24 mouse cellular contexts compared by ENCODE assay signal in the genomic region with DNA sequence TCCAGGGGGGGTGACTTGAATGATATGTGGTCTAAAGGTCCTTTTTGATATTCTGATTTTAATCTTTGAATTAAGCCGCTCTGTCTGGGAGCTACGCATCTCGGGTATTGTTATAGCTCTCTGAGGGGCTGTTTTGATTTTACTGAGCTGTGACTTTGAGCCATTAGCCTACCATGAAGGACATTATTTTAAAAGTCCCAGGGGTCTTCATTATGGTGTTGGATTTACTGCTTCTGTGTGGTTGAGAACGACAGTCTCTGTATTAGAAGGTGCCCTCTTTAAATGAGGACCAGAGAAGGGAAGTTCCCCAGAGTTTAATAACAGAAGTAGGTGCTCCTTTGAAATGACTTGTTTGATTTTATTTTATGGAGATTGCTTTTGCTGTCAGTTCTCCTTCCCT. TPM values are rescaled to one million over a fixed set of nuclear protein-coding genes. Genes with fewer than 3 reads are reported as not detected.
DNase-seq lines count a peak whose midpoint lies in the region; ATAC-seq lines count a peak whose summit lies in the region.
"Had no signal": no experiment of that assay in that cellular context is flagged by ENCODE, and none has a peak within 500 bp of the region (broad histone marks: within the 10 kb centered on the region; RNA-seq: fewer than 3 reads in every experiment).

No protein-coding gene starts in this region.

- H3K9ac ChIP-seq in midbrain, embryonic 15.5 days: no peak overlapping the region
- H3K9ac ChIP-seq in midbrain, embryonic 11.5 days (ENCODE audit: low read length): no peak overlapping the region
- H3K9ac ChIP-seq in neural tube, embryonic 12.5 days: no peak overlapping the region
- no peak overlapping the region for H3K9ac ChIP-seq in neural tube, embryonic 14.5 days (replicated peaks; ENCODE audit: low read depth, low read length)
- H3K9ac ChIP-seq: embryonic facial prominence, embryonic 12.5 days; forebrain, embryonic 13.5 days had no signal

- 0 out of 2 replicates have a peak, but pooled peaks have one; percentile 24 for ATAC-seq in midbrain, embryonic 15.5 days (replicated peaks)
- no peak for ATAC-seq in midbrain, embryonic 11.5 days (ENCODE audit: low FRiP score)
- peak; percentile 54 for ATAC-seq in neural tube, embryonic 12.5 days (ENCODE audit: low FRiP score, low read depth)
- ATAC-seq in neural tube, embryonic 14.5 days (ENCODE audit: low read depth): peak; percentile 65
- ATAC-seq: activated CD4-positive, CD25-positive, alpha-beta regulatory T cell, adult 4 months; forebrain, embryonic 13.5 days; forebrain, embryonic 16.5 days; Patski had no signal

- WGBS in midbrain, embryonic 15.5 days: 43% methylated on average over 4 of the region's 4 CpGs
- 86% methylated on average over 4 of the region's 4 CpGs for WGBS in midbrain, embryonic 11.5 days
- 43% methylated on average over 4 of the region's 4 CpGs for WGBS in neural tube, embryonic 12.5 days
- 26% methylated on average over 4 of the region's 4 CpGs for WGBS in neural tube, embryonic 14.5 days

- no peaks in the 10 kb centered on the region for H3K9me3 ChIP-seq in midbrain, embryonic 15.5 days
- H3K9me3 ChIP-seq in midbrain, embryonic 11.5 days (ENCODE audit: control insufficient read depth, low read length): no peaks in the 10 kb centered on the region
- no peaks in the 10 kb centered on the region for H3K9me3 ChIP-seq in neural tube, embryonic 12.5 days
- no peaks in the 10 kb centered on the region for H3K9me3 ChIP-seq in neural tube, embryonic 14.5 days (ENCODE audit: control insufficient read depth, low read length)
- H3K9me3 ChIP-seq: embryonic facial prominence, embryonic 10.5 days; embryonic facial prominence, embryonic 12.5 days; forebrain, embryonic 13.5 days had no signal

- no peak for DNase-seq in midbrain, embryonic 11.5 days (ENCODE audit: low spot score, missing footprints)
- DNase-seq in mesoderm, embryonic 11.5 days (ENCODE audit: low read depth, low spot score): peak; percentile 11
- no peak for DNase-seq in heart, postnatal 10 days
- no peak for DNase-seq in heart, adult 9 months (ENCODE audit: low spot score in 2 of 2)
- no peak for DNase-seq in left cerebral cortex, adult 11 months (ENCODE audit: low spot score)
- DNase-seq: adrenal gland, adult 8-10 months; adrenal gland, postnatal 14 days; adrenal gland, postnatal 36 days; cerebellum, adult 11-12 months; cerebellum, adult 2 months; cerebellum, adult 9-10 months; cerebellum, postnatal 10 days; cerebellum, postnatal 25 days had no signal

- H3K27ac ChIP-seq in midbrain, embryonic 15.5 days: no peak overlapping the region
- no peak overlapping the region for H3K27ac ChIP-seq in midbrain, embryonic 11.5 days (ENCODE audit: low read depth, low read length)
- no peak overlapping the region for H3K27ac ChIP-seq in neural tube, embryonic 12.5 days
- no peak overlapping the region for H3K27ac ChIP-seq in neural tube, embryonic 14.5 days (ENCODE audit: low read depth, low read length)
- H3K27ac ChIP-seq: embryonic facial prominence, embryonic 10.5 days; embryonic facial prominence, embryonic 12.5 days; forebrain, embryonic 13.5 days had no signal

- H3K4me2 ChIP-seq in midbrain, embryonic 15.5 days: no peak overlapping the region
- H3K4me2 ChIP-seq in midbrain, embryonic 11.5 days: no peak overlapping the region
- no peak overlapping the region for H3K4me2 ChIP-seq in neural tube, embryonic 12.5 days (replicated peaks)
- no peak overlapping the region for H3K4me2 ChIP-seq in neural tube, embryonic 14.5 days (ENCODE audit: low read depth, low read length)
- H3K4me2 ChIP-seq: embryonic facial prominence, embryonic 12.5 days; forebrain, embryonic 13.5 days had no signal

- H3K27me3 ChIP-seq in midbrain, embryonic 15.5 days (replicated peaks): no peaks in the 10 kb centered on the region
- H3K27me3 ChIP-seq in midbrain, embryonic 11.5 days (ENCODE audit: control insufficient read depth, insufficient read depth, low read length): no peaks in the 10 kb centered on the region
- no peaks in the 10 kb centered on the region for H3K27me3 ChIP-seq in neural tube, embryonic 12.5 days (replicated peaks)
- no peaks in the 10 kb centered on the region for H3K27me3 ChIP-seq in neural tube, embryonic 14.5 days (ENCODE audit: control insufficient read depth, insufficient read depth, low read length)
- H3K27me3 ChIP-seq: CH12.LX; embryonic facial prominence, embryonic 12.5 days; forebrain, embryonic 13.5 days; Patski had no signal

- no peaks in the 10 kb centered on the region for H3K4me1 ChIP-seq in midbrain, embryonic 15.5 days
- H3K4me1 ChIP-seq in midbrain, embryonic 11.5 days (ENCODE audit: control insufficient read depth, insufficient read depth, low read length): no peaks in the 10 kb centered on the region
- H3K4me1 ChIP-seq in neural tube, embryonic 12.5 days: no peaks in the 10 kb centered on the region; the same call in 1 of the 2 replicates
- no peaks in the 10 kb centered on the region for H3K4me1 ChIP-seq in neural tube, embryonic 14.5 days (ENCODE audit: control insufficient read depth, insufficient read depth, low read length)
- H3K4me1 ChIP-seq: embryonic facial prominence, embryonic 10.5 days; embryonic facial prominence, embryonic 12.5 days; forebrain, embryonic 13.5 days had no signal

- intact Hi-C loops in heart, postnatal 10 days (cut with DNase I): no loop called here

- H3K36me3 ChIP-seq in midbrain, embryonic 15.5 days (replicated peaks): peaks cover 43% of the 10 kb centered on the region
- peaks cover 19% of the 10 kb centered on the region for H3K36me3 ChIP-seq in midbrain, embryonic 11.5 days (ENCODE audit: control insufficient read depth, insufficient read depth, low read length)
- peaks cover 78% of the 10 kb centered on the region for H3K36me3 ChIP-seq in neural tube, embryonic 12.5 days
- peaks cover 19% of the 10 kb centered on the region; the same call in 1 of the 2 replicates for H3K36me3 ChIP-seq in neural tube, embryonic 14.5 days (ENCODE audit: control insufficient read depth, insufficient read depth, low read length)
- H3K36me3 ChIP-seq: G1E had no signal

- no peak overlapping the region for H3K4me3 ChIP-seq in midbrain, embryonic 15.5 days
- no peak overlapping the region for H3K4me3 ChIP-seq in midbrain, embryonic 11.5 days (ENCODE audit: low read depth, low read length)
- H3K4me3 ChIP-seq in neural tube, embryonic 12.5 days: no peak overlapping the region
- no peak overlapping the region for H3K4me3 ChIP-seq in neural tube, embryonic 14.5 days (ENCODE audit: low read depth, low read length)
- H3K4me3 ChIP-seq: embryonic facial prominence, embryonic 10.5 days; embryonic facial prominence, embryonic 12.5 days; forebrain, embryonic 13.5 days had no signal

RNA-seq across cellular contexts. Expression of a gene that starts 9.2 kb away (rescaled TPM):
- 1.6 and 1.9 TPM in 2 replicates for polyA plus RNA-seq in midbrain, embryonic 15.5 days (2015; fragmentation: Nextera tagmentation; extraction: Ambion mirVana)
- polyA plus RNA-seq in midbrain, embryonic 11.5 days (2014; fragmentation: Nextera tagmentation; extraction: Ambion mirVana): 1.6 and 2.1 TPM in 2 replicates
- polyA plus RNA-seq in neural tube, embryonic 12.5 days (2016; fragmentation: Nextera tagmentation; extraction: Ambion mirVana): 2.6 and 2.8 TPM in 2 replicates
- polyA plus RNA-seq in neural tube, embryonic 14.5 days (2014; fragmentation: Nextera tagmentation; extraction: Ambion mirVana): 2.7 TPM in 2 replicates
- total RNA-seq in heart, postnatal 10 days (2021): 100 to 1,000 TPM in 1 of 2 experiments, 10 to 100 TPM in 1; 85.0 to 106 TPM
- polyA plus RNA-seq: activated CD4-positive, CD25-positive, alpha-beta regulatory T cell, adult 4 months; G1E had no signal
